Mouse (Mus musculus) heart, postnatal 0 days (tissue): ENCODE measurements around the gene Ablim2. TPM values are rescaled to one million over a fixed set of nuclear protein-coding genes. Genes with fewer than 3 reads are reported as not detected.

Source experiments
- ATAC-seq: fragments of 200-750 bp; cut with Nextera tagmentation; 2 replicates; pipeline ENCODE4 v1.8.0; 2017; ENCODE audit warnings: low read depth, moderate number of reproducible peaks, moderate library complexity; ENCODE audit not compliant: insufficient read depth
- DNase-seq: peaks from one replicate; pipeline ENCODE4 v3.0.0-alpha.2; 2016; ENCODE audit warnings: low spot score
- H3K27ac ChIP-seq: fragments of 300-500 bp; sonication (generic); 2 replicates; pipeline ENCODE4 v1.5.1; 2014; ENCODE audit warnings: low read depth, mild to moderate bottlenecking
- H3K27me3 ChIP-seq: fragments of 300-500 bp; sonication (generic); 2 replicates; pipeline ENCODE4 v1.6.1; 2014; ENCODE audit warnings: low read length, mixed read lengths; ENCODE audit not compliant: control insufficient read depth, insufficient read depth
- H3K36me3 ChIP-seq: fragments of 300-500 bp; sonication (generic); replicated peaks from 2 replicates; pipeline ENCODE4 v1.6.1; 2014; ENCODE audit warnings: low read length, mixed read lengths; ENCODE audit not compliant: control insufficient read depth, insufficient read depth
- H3K4me1 ChIP-seq: fragments of 300-500 bp; sonication (generic); 2 replicates; pipeline ENCODE4 v1.6.1; 2014; ENCODE audit warnings: antibody characterized with exemption; ENCODE audit not compliant: control insufficient read depth, insufficient read depth
- H3K4me2 ChIP-seq: fragments of 300-500 bp; sonication (generic); 2 replicates; pipeline ENCODE4 v1.6.1; 2014; ENCODE audit warnings: low read depth, mild to moderate bottlenecking, low read length, moderate library complexity
- H3K4me3 ChIP-seq: fragments of 300-500 bp; sonication (generic); 2 replicates; pipeline ENCODE4 v1.5.1; 2014; ENCODE audit warnings: low read depth, low read length
- H3K9ac ChIP-seq: fragments of 300-500 bp; sonication (generic); replicated peaks from 2 replicates; pipeline ENCODE4 v1.6.1; 2014; ENCODE audit warnings: low read depth, low read length, mixed read lengths
- H3K9me3 ChIP-seq: fragments of 300-500 bp; sonication (generic); replicated peaks from 2 replicates; pipeline ENCODE4 v1.6.1; 2016; ENCODE audit warnings: low read length; ENCODE audit not compliant: control insufficient read depth
- CTCF ChIP-seq: IDR thresholded peaks from 2 replicates; pipeline ENCODE4 v1.5.1; 2016; ENCODE audit warnings: antibody characterized with exemption, control low read depth, low read depth
- EP300 ChIP-seq: IDR thresholded peaks from 2 replicates; pipeline ENCODE4 v1.6.1; 2016; ENCODE audit warnings: antibody characterized with exemption, low read depth
- whole genome bisulfite sequencing: fragments of 180-500 bp; shearing (Covaris S2); extraction: QIAGEN DNeasy Blood & Tissue Kit; methylation state at CpG from one replicate; pipeline ENCODE4 v1.1.7; 2014; 5-methylcytosine and 5-hydroxymethylcytosine counted together
- polyA plus RNA-seq: library from polyadenylated mRNA; unstranded; fragments of >200 nt; fragmentation: Nextera tagmentation; extraction: Ambion mirVana; gene quantifications from 2 replicates; pipeline ENCODE4 v1.2.1, GENCODE M21; 2015
- total RNA-seq: library from RNA; depleted of rRNA; stranded (reverse); fragments of >200 nt; gene quantifications from 2 replicates; pipeline ENCODE4 v1.2.3, GENCODE M21; 2014; ENCODE audit warnings: low replicate concordance

Gene Ablim2
- total and polyA plus RNA-seq, 2 experiments from 2014 or later, result 8.8 to 22.1 TPM

DNA sequence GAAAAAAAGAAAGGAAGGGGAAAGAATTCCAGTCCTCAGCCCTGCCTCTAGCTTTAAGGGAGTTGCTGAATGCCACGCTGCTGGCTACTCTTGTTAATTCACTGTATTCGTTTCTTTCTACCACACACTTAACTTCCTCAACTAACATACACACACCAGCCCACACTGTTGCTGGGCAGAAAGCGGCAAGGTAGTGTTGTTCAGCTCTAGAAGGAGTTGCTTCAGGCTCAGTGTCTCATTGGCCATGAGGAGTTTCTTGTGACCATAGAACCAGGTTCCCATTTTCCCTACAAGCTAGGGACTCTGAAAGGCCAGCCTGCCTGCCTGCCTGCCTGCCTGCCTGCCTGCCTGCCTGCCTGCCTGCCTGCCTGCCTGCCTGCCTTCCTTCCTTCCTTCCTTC, 141.3 kb downstream of the Ablim2 start:
- DNase-seq, result no peak
- Histone ChIP-seq H3K4me2 (no peak overlapping the region), H3K27ac (no peak overlapping the region), H3K27me3 (no peaks in the 10 kb centered on the region), H3K4me3 (no peak overlapping the region), H3K9ac (no peak overlapping the region), H3K4me1 (peaks cover 69% of the 10 kb centered on the region), H3K36me3 (no peaks in the 10 kb centered on the region), H3K9me3 (no peaks in the 10 kb centered on the region)
- 80% methylated on average over 3 of the region's 3 CpGs for WGBS
- TF ChIP-seq EP300 (no peak), CTCF (no peak)
- ATAC-seq, result no peak

DNA sequence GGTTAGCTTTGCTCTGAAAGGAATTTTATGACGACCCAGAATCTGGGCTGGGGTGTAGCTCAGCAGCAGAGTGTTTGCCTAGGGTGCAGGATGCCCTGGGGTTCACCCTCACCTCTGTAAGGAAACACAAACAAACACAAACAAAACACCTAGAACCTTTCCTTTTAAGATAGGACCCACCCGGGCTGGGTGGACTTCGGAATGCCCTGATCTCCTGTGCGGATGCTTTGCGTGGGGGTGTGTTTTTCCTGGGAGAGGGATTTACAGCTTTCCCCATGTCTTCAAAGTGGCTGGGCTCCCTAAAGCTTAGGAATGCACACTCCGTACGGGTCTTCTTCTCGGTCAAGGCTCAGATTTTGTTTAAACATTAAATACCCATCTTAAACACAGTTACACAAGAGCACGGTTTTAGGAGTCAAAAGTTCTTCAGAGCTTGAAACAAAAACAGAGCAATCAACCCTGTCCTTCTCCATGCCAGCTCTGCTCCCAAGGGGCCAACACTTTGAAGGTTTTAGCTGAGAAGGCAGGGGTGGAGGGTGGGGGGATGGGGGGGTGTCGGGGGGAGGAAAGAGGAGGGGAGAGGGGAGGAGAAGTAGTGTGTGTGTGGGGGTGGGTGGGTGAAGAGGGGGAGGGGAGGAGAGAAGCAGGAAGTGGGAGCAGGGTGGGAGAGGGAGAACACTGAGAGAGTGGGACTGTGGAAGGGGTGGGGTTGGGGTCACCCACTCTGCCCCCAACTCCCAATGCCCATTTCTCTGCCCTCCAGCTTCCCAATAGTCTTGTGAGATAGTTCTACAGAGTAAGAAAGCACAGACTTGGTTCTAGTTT, 142.9 kb downstream of the Ablim2 start:
- no peak for TF ChIP-seq CTCF
- no peak for TF ChIP-seq EP300
- peak overlapping the region; percentile 62 for H3K27ac ChIP-seq
- H3K4me2 ChIP-seq, result no peak overlapping the region
- DNase-seq (no peak), ATAC-seq (peak; percentile 10; the same call in 1 of the 2 replicates)
- H3K36me3 ChIP-seq, result no peaks in the 10 kb centered on the region
- H3K9ac ChIP-seq, result no peak overlapping the region
- 15% methylated on average over 10 of the region's 10 CpGs for WGBS
- no peak overlapping the region for H3K4me3 ChIP-seq
- no peaks in the 10 kb centered on the region for H3K9me3 ChIP-seq
- H3K4me1 ChIP-seq, result peaks cover 75% of the 10 kb centered on the region
- no peaks in the 10 kb centered on the region for H3K27me3 ChIP-seq

DNA sequence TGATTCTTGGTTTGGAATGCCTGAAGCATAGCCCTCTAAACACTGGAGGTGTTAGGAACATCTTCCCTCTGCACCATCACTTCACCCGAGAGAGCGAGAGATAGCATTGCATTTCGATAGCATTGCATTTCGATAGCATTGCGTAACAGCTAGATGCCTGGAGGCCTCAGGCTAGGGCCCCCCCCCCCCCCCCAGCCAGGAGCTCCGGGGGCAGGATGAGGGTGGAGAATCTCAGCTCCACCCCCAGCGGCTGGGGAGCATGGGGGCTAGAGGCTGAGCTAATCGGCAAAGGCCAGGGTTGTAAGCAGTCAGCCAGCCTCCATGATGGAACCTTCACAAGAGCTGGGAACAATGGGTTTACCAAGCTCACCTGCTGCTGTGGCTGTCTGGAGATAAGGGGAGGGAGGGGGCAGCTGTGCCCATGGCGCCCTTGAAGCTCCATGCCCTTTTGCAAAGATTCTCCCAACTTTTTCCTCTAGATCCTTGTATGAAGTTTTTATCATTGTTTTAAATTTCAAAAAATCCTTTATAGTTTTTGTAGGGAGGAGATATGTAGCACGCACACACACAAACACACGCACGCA, 143.6 kb downstream of the Ablim2 start:
- TF ChIP-seq CTCF (no peak), EP300 (no peak)
- H3K9me3 ChIP-seq, result no peaks in the 10 kb centered on the region
- H3K27me3 ChIP-seq, result no peaks in the 10 kb centered on the region
- no peak overlapping the region for H3K4me3 ChIP-seq
- H3K36me3 ChIP-seq, result no peaks in the 10 kb centered on the region
- DNase-seq, result peak; percentile 58
- 34% methylated on average over 12 of the region's 12 CpGs for WGBS
- H3K9ac ChIP-seq, result no peak overlapping the region
- peaks cover 75% of the 10 kb centered on the region for H3K4me1 ChIP-seq
- ATAC-seq, result peak; percentile 53
- peak overlapping the region; percentile 62 for H3K27ac ChIP-seq
- H3K4me2 ChIP-seq, result peak overlapping the region; percentile 35

DNA sequence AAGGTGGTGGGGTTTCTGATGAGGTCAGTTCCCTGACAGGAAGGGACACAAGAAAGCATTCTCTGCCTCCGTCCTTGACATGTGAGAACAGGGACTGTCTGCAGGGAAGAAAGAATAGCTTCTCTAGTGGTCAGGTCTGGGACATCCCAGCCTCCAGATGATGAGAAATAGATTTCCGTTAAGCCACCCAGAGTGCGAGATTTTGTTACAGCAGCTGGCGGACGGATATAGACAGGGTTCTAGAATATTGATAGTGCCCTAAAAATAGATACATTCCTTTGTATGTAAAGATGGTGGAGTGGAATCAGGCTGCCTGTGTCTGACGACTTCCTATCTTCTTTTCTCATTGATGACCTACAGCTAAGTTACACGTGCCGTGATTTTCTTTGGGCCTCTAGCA, 145.8 kb downstream of the Ablim2 start:
- Histone ChIP-seq H3K9ac (no peak overlapping the region), H3K4me2 (no peak overlapping the region; the same call in 1 of the 2 replicates)

DNA sequence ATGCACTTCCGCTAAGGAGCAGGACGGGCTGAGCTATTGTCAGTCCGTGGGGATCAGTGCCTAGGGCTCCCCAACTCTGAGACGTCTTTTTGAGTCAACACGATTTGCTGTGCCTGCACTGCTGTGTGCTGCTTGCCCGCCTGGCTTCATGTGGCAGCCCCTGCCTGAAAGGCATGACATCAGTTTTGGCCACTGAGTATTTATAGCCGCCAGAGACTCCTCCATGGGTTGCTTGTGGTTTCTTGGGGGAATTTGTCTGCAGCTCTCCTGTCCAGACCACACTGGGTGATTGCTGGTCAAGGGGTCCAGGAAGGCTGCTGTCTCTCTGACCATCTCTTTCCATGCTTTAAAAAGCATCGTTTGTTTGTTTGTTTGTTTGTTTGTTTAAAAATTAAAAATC, 147.6 kb downstream of the Ablim2 start:
- peak; percentile 57 for ATAC-seq
- H3K4me2 ChIP-seq, result peak overlapping the region; percentile 1; the same call in 1 of the 2 replicates

More for the DNA sequence above, 145.8 kb downstream of the Ablim2 start:
- Histone ChIP-seq H3K27me3 (no peaks in the 10 kb centered on the region), H3K4me3 (no peak overlapping the region), H3K9me3 (no peaks in the 10 kb centered on the region), H3K36me3 (no peaks in the 10 kb centered on the region), H3K4me1 (peaks cover 76% of the 10 kb centered on the region), H3K27ac (peak overlapping the region; percentile 72)
- TF ChIP-seq EP300 (no peak), CTCF (no peak)
- ATAC-seq (no peak), DNase-seq (no peak)
- 13% methylated on average over 8 of the region's 8 CpGs for WGBS

More for the DNA sequence above, 147.6 kb downstream of the Ablim2 start:
- 0 out of 2 replicates have a peak, but pooled peaks cover 3% of the 10 kb centered on the region for H3K36me3 ChIP-seq
- TF ChIP-seq EP300, result no peak
- TF ChIP-seq CTCF, result no peak
- peak; percentile 66 for DNase-seq
- peak overlapping the region; percentile 81 for H3K27ac ChIP-seq
- no peaks in the 10 kb centered on the region for H3K9me3 ChIP-seq
- H3K9ac ChIP-seq, result peak overlapping the region; percentile 40; the same call in 1 of the 2 replicates
- H3K4me3 ChIP-seq, result no peak overlapping the region
- 37% methylated on average over 8 of the region's 8 CpGs for WGBS
- H3K27me3 ChIP-seq, result no peaks in the 10 kb centered on the region
- peaks cover 84% of the 10 kb centered on the region for H3K4me1 ChIP-seq
